Mouse (Mus musculus): ENCODE measurements around the gene Kctd2. TPM values are rescaled to one million over a fixed set of nuclear protein-coding genes. Genes with fewer than 3 reads are reported as not detected.

Kctd2 gene
- polyA plus RNA-seq, 1 experiment from 2014 or later = 17.5 TPM

- ATAC-seq (ENCODE audit: insufficient number of reproducible peaks, low FRiP score) = no peak
- H3K36me3 ChIP-seq = peaks cover 57% of the 10 kb centered on the region
Observed at GRCm38 (mm10) chr11:115424666-115425065, 4.7 kb downstream of the Kctd2 start.

DNA sequence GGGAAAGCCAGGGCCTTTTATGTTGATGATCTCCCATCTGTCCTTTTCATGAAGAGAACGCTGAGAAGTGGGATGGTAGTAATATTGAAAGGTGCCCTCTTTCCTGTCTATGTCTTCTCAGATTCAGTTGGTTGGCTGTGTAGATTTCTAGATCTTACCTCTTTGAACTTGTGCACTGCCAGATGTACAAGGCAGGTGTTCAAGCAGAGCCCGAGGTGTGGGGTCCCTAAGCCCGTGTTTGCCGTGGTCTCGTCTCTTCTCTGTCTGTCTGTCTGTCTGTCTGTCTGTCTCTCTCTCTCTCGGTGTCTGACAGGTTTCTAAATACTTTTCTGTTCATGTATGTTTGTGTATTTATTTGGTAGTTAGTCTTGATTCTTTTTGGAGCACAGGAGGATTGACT, 5.7 kb downstream of the Kctd2 start:
- Histone ChIP-seq H3K9me3 (replicated peaks) (no peaks in the 10 kb centered on the region), H3K27ac (ENCODE audit: poor library complexity, severe bottlenecking) (no peak overlapping the region), H3K36me3 (peaks cover 67% of the 10 kb centered on the region), H3K4me1 (replicated peaks) (peaks cover 24% of the 10 kb centered on the region), H3K27me3 (replicated peaks) (no peaks in the 10 kb centered on the region), H3K4me3 (no peak overlapping the region), H3K4me2 (no peak overlapping the region), H3K9ac (no peak overlapping the region)
- 88% methylated on average over 6 of the region's 6 CpGs for WGBS
- ATAC-seq (ENCODE audit: insufficient number of reproducible peaks, low FRiP score) = no peak

More at GRCm38 (mm10) chr11:115424666-115425065, 4.7 kb downstream of the Kctd2 start:
- Histone ChIP-seq H3K27me3 (replicated peaks) (no peaks in the 10 kb centered on the region), H3K9me3 (replicated peaks) (no peaks in the 10 kb centered on the region), H3K4me1 (replicated peaks) (peaks cover 25% of the 10 kb centered on the region), H3K27ac (ENCODE audit: poor library complexity, severe bottlenecking) (no peak overlapping the region), H3K9ac (no peak overlapping the region), H3K4me3 (no peak overlapping the region), H3K4me2 (no peak overlapping the region)
- WGBS = 84% methylated on average over 7 of the region's 7 CpGs

DNA sequence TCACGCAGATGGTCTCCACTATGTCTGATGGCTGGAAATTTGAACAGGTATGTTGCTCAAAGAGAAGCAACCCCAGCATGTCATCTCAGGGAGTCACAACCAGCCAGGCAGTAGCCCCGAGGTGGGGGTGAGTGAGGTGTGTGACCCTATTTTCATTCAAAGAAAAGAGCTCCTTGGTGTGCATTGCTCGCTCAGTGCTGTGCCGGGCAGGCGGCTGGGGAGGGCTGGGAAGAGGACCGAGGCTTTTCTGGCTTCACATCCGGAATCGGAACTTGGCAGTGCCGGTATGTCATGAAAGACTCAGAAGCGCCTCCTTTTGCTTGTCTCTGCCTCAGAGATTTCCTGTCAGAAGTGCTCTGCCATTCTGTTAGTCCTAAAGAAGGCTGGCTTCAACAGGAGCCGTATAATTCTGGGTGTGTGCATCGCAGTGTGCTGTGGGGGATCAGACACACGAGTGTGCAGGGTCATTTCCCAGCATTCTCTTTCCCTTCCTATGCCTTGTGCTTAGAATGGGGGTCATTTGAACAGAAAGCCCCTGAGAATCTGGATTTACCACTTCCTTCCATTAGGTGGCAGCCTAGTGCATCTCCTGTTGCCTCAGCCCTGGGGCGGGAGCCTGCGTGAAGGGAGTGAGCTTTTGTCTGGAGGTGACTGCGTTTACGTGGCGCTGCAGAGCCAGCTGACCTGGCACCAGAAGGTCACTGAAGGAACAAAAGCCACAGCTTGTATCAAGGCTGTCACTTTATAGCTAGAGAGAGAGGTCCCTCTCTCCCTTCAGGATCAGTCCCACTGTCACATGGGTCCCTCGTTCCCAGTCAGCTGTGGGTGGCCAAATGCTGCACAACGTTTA, 7.8 kb downstream of the Kctd2 start:
- H3K36me3 ChIP-seq = peaks cover 78% of the 10 kb centered on the region
- peaks cover 11% of the 10 kb centered on the region for H3K4me1 ChIP-seq (replicated peaks)
- 34% methylated on average over 20 of the region's 20 CpGs for WGBS
- peak overlapping the region; percentile 35 for H3K27ac ChIP-seq (ENCODE audit: poor library complexity, severe bottlenecking)
- H3K4me3 ChIP-seq = no peak overlapping the region
- H3K27me3 ChIP-seq (replicated peaks) = no peaks in the 10 kb centered on the region
- H3K4me2 ChIP-seq = 0 out of 2 replicates have a peak overlapping the region, but pooled peaks have one; percentile 22
- H3K9ac ChIP-seq = peak overlapping the region; percentile 6; the same call in 1 of the 2 replicates
- peak; percentile 69 for ATAC-seq (ENCODE audit: insufficient number of reproducible peaks, low FRiP score)
- no peaks in the 10 kb centered on the region for H3K9me3 ChIP-seq (replicated peaks)

DNA sequence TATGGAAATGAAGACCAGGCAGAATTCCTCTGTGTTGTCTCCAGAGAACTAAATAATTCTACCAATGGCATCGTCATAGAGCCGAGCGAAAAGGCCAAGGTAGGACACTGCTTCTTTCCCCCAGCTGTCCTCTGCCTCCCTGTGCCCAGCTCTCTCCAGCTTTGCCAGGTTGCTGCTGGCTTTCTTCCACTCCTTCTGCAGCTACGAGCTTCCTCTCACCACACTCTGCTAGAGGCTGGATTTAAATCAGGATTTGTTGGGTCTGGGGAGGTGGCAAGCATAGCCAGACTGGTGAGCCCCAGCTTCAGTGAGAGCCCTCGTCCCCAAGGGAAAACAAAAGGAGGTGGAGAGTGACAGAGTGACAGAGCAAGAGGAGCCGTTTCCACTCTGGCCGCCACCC, 9.4 kb downstream of the Kctd2 start:
- H3K36me3 ChIP-seq = peaks cover 76% of the 10 kb centered on the region
- H3K27ac ChIP-seq (ENCODE audit: poor library complexity, severe bottlenecking) = no peak overlapping the region
- H3K4me1 ChIP-seq (replicated peaks) = peaks cover 11% of the 10 kb centered on the region
- H3K9ac ChIP-seq = no peak overlapping the region
- H3K9me3 ChIP-seq (replicated peaks) = no peaks in the 10 kb centered on the region
- H3K4me3 ChIP-seq = no peak overlapping the region
- ATAC-seq (ENCODE audit: insufficient number of reproducible peaks, low FRiP score) = no peak
- no peak overlapping the region for H3K4me2 ChIP-seq
- H3K27me3 ChIP-seq (replicated peaks) = no peaks in the 10 kb centered on the region
- WGBS = 83% methylated on average over 7 of the region's 7 CpGs

- Histone ChIP-seq H3K36me3 (peaks cover 64% of the 10 kb centered on the region), H3K27me3 (replicated peaks) (no peaks in the 10 kb centered on the region), H3K9ac (no peak overlapping the region), H3K4me3 (no peak overlapping the region), H3K9me3 (replicated peaks) (no peaks in the 10 kb centered on the region), H3K4me2 (no peak overlapping the region), H3K4me1 (replicated peaks) (peaks cover 19% of the 10 kb centered on the region), H3K27ac (ENCODE audit: poor library complexity, severe bottlenecking) (no peak overlapping the region)
- WGBS = 92% methylated on average over 6 of the region's 6 CpGs
- no peak for ATAC-seq (ENCODE audit: insufficient number of reproducible peaks, low FRiP score)
Observed at GRCm38 (mm10) chr11:115430561-115430960, 10.6 kb downstream of the Kctd2 start.

GRCm38 (mm10) chr11:115432814-115433213, 12.9 kb downstream of the Kctd2 start:
- H3K27me3 ChIP-seq (replicated peaks) = no peaks in the 10 kb centered on the region
- no peaks in the 10 kb centered on the region for H3K9me3 ChIP-seq (replicated peaks)
- H3K4me1 ChIP-seq (replicated peaks) = peaks cover 21% of the 10 kb centered on the region
- 68% methylated on average over 4 of the region's 4 CpGs for WGBS
- no peak overlapping the region for H3K27ac ChIP-seq (ENCODE audit: poor library complexity, severe bottlenecking)
- no peak overlapping the region for H3K4me3 ChIP-seq
- no peak for ATAC-seq (ENCODE audit: insufficient number of reproducible peaks, low FRiP score)
- H3K9ac ChIP-seq = no peak overlapping the region
- H3K4me2 ChIP-seq = no peak overlapping the region
- H3K36me3 ChIP-seq = peaks cover 46% of the 10 kb centered on the region

DNA sequence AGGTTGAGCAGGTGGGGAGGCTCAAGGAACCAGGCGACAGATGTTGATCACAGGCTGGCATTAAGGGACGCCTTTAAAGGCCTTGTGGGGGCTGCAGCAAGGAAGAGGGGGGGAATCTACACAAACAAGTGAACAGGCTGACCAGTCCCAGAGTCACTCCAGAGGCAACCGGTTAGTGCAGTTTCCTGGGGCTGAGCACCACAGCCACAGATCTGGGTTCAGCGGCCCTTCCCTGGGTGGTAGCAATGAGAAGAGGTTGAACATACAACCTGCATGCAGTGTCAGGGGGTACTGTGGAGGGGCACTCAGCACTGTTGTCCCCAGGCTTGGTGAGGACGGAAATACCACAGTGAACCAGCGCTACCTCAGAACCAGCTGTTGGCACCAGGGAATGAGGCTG, 13.4 kb downstream of the Kctd2 start:
- Histone ChIP-seq H3K27ac (ENCODE audit: poor library complexity, severe bottlenecking) (no peak overlapping the region), H3K4me2 (no peak overlapping the region), H3K4me3 (no peak overlapping the region), H3K36me3 (peaks cover 45% of the 10 kb centered on the region), H3K4me1 (replicated peaks) (peaks cover 18% of the 10 kb centered on the region), H3K27me3 (replicated peaks) (no peaks in the 10 kb centered on the region), H3K9me3 (replicated peaks) (no peaks in the 10 kb centered on the region), H3K9ac (no peak overlapping the region)
- no peak for ATAC-seq (ENCODE audit: insufficient number of reproducible peaks, low FRiP score)
- WGBS = 76% methylated on average over 6 of the region's 6 CpGs

DNA sequence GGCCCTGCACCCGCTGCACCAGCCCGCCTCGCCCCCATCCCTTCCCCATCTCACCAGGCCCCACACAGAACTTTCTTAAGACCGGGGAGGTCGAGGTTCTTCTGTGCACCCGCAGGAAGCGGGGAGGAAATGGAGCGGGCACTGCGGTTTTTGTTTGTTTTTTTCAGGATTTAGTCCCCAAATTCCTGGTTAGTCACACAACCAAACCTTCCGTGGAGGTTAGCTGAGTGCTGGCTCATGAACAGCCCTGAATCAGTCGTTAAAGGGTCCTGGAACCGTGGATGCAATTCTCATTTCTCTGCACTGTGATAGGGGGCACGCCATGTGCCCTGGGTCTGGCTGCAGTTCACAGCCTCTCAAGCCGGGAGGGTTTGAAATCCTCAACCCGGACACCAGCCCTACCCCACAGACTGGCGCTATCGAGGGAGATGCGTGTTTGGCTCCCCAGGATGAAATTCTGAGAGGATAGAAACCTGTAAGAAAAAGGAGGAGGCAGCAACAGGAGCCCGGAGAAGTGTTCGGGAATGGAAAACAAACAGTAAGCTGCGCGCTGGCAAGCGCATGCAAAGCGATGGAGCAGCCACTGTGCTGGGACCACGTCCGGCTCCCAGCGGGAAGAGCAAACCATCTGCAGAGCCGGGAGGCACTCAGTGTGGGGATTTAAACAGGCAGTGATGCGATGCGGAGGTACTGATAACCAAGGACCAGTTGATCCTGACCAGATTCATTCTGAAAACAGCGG, 15.8 kb downstream of the Kctd2 start:
- Histone ChIP-seq H3K4me3 (peak overlapping the region; percentile 43), H3K27me3 (replicated peaks) (no peaks in the 10 kb centered on the region), H3K9me3 (replicated peaks) (peaks cover 9% of the 10 kb centered on the region), H3K9ac (peak overlapping the region; percentile 66), H3K36me3 (peaks cover 22% of the 10 kb centered on the region), H3K4me2 (peak overlapping the region; percentile 74), H3K4me1 (replicated peaks) (peaks cover 18% of the 10 kb centered on the region), H3K27ac (ENCODE audit: poor library complexity, severe bottlenecking) (no peak overlapping the region)
- WGBS = 5% methylated on average over 31 of the region's 31 CpGs
- ATAC-seq (ENCODE audit: insufficient number of reproducible peaks, low FRiP score) = no peak

DNA sequence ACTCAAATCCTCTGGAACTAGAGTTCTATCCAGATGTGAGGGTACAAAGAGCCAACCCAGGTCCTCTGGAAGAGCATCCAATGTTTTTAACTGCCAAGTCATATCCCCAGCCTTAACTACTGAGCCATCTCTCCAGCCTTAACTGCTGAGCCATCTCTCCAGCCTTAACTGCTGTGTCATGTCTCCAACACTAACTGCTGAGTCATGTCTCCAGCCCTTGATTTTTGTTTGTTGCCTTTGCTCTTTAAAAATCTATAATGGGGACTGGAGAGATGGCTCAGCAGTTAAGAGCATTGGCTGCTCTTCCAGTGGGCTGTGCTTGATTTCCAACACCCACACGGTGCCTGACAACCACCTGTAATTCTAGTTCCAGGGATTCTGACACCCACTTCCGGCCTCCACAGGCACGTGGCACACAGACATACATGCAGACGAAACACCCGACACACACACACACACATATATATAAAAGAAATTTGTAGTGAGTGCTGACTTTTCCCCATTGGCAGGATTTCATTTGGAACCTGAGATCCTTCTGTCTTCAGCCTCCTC, 17.7 kb downstream of the Kctd2 start:
- H3K27me3 ChIP-seq (replicated peaks) = 0 out of 2 replicates have a peak, but pooled peaks cover 6% of the 10 kb centered on the region
- no peak for ATAC-seq (ENCODE audit: insufficient number of reproducible peaks, low FRiP score)
- peaks cover 18% of the 10 kb centered on the region for H3K4me1 ChIP-seq (replicated peaks)
- H3K27ac ChIP-seq (ENCODE audit: poor library complexity, severe bottlenecking) = no peak overlapping the region
- H3K4me2 ChIP-seq = no peak overlapping the region
- 78% methylated on average over 5 of the region's 5 CpGs for WGBS
- peaks cover 9% of the 10 kb centered on the region for H3K9me3 ChIP-seq (replicated peaks)
- H3K4me3 ChIP-seq = no peak overlapping the region
- H3K9ac ChIP-seq = no peak overlapping the region
- H3K36me3 ChIP-seq = 0 out of 2 replicates have a peak, but pooled peaks cover 4% of the 10 kb centered on the region

DNA sequence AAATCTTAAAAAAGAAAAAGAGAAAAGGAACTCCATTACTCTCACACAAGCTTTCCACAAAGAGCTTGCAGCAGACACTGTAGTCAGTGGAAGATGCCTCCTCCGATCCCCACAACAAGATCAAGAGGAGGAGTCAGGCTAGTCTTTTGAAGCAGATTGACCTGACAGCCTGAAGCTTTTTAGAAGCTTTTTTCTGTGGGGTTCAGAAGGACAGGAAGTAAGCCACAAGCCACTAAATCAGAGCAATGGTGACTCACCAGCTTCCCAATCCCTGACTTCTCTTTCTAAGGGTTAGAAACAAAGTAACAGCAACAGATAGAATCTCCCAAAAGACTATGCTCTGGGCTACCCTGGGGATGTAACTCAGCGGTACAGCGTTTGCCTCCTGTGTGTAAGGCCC, 19.4 kb downstream of the Kctd2 start:
- Histone ChIP-seq H3K4me1 (replicated peaks) (peaks cover 18% of the 10 kb centered on the region), H3K36me3 (no peaks in the 10 kb centered on the region)

More for the DNA sequence above, 19.4 kb downstream of the Kctd2 start:
- Histone ChIP-seq H3K9me3 (replicated peaks) (peaks cover 9% of the 10 kb centered on the region), H3K27ac (ENCODE audit: poor library complexity, severe bottlenecking) (no peak overlapping the region), H3K9ac (no peak overlapping the region), H3K4me2 (no peak overlapping the region), H3K27me3 (replicated peaks) (0 out of 2 replicates have a peak, but pooled peaks cover 6% of the 10 kb centered on the region), H3K4me3 (no peak overlapping the region)
- WGBS = 80% methylated on average over 3 of the region's 3 CpGs
- no peak for ATAC-seq (ENCODE audit: insufficient number of reproducible peaks, low FRiP score)
